Mouse (Mus musculus) cerebellum, adult 9-11 months (tissue): ENCODE measurements around the gene Lrba.
A peak's percentile ranks its signal among the peaks of the same experiment; 100 is the strongest.

Source experiments
- DNase-seq: peaks from one replicate; pipeline ENCODE4 v3.0.0; 2022

Lrba gene

DNA sequence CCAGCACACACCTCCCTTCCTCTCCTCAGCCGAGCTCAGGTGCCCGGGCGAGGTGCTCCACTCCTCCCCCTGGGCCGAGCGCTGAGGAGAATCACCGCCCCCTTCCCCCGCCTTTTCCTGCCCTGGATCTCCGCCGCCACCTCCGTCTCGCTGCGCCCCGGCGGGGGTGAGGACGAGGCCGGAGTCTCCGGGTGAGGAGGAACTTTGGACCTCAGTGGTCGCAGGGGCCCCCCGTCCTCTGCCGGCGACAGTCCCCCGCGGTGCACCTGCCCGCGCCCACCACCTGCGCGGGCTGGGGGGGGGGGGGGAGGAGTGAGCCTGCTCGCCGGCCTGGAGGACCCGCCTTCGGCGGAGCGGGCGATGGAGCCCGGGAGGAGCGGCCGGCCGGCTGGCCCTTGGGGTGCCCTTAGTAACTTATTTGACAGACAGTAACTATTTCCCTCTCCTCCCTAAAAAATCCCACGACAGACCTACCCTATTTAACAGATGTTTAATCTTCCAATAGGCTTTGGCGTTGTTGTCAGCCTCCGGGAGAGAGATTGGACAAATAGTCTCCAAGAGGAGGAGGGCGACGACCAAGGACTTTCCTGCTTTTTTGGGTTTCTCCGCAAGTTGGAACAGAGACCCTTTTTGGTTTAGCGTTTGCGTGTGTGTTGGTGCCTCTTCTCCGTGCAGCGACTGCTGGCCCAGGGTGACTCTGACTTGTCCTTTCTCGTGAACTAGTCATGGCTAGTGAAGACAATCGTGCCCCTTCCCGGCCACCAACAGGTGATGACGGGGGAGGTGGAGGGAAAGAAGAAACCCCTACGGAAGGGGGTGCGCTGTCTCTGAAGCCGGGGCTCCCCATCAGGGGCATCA is at the start of gene Lrba:
TSS of gene Lrba (plus strand) at position 117 of the 858 bp plus-strand sequence.
- peak; percentile 89 for DNase-seq

DNA sequence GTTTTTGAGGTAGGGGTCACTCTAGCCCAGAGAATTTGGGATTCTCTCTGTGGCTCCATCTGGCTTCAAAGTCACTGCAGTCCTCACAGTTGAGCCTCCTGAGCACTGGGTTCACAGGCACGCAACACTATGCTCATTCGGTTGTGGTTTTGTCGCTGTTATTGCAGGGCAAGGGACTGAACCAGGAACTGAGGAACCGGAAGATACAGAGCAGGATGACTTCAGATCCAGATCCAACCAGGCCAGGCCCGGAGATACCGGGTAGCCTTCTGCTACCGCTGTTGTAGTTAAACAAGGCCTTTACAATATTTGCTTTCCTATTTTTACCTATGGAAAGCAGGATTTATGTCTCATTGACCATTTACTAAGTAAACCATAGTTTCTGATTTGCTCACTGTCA is 44.8 kb upstream of the Lrba start:
- DNase-seq = no peak

DNA sequence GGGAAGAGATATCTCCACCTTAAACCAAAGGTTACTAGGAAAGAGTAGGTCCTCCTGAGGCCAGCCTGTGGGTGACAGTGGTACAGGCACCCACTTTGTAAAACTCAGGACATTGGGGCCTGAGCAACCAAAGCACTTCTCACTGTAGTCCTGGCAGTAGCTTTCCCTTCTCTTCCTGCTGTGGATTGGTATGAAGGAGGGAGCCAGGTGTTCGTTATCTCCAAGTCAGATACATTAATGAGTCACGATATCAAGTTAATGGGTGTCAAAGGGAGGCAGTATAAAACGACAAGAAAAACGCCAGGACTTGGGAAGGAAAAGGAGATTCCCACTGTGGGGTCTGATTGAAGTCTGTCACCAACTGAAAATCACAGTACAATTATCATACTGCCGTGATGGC is 43.4 kb upstream of the Lrba start:
- no peak for DNase-seq

DNA sequence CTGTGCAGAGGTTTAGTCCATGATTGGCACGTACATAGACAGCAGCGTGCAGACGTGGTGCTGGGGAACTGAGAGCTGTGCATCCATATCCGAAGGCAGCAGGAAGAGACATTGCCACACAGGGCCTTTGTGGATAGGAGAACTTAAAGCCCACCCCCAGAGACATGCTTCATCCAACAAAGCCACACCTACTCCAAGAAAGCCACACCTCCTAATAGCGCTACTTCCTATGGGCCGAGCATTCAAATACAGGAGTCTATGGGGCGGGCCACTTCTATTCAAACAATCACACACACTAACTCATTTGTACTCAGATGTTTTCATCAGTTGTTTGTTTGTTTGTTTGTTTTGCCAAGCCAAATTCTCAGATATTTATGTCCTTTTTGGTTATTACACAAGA is 39.9 kb upstream of the Lrba start:
- no peak for DNase-seq

DNA sequence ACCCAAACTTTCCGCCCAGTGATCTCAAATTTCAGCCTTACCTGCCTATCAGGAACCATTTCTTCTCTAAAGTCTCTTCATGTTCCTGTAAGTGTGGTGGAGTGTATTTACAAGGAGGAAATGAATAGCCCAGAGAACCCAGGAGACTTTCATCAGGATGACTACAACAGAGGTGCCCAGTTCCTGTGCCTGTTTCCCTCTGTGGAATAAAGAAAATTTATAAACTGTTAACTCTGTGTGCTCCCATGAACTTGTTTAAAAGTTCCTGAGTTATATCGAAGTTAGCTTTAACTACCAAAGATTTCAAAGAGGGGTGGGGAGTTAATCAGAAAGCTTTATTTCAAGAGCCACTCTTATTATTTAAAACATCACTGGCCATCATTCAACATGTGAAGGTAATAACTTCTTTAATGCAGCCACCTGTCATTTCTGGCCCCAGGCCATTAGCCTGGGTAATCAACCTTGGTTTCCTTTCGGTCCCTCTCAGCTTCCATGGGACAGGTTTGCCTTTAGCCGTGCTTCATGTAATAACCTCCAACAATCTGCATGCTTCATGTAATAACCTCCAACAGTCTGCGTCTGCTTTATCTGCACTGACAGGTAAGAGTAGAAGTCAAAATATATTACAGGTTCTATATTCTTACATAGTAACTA is 36.6 kb upstream of the Lrba start:
- no peak for DNase-seq

DNA sequence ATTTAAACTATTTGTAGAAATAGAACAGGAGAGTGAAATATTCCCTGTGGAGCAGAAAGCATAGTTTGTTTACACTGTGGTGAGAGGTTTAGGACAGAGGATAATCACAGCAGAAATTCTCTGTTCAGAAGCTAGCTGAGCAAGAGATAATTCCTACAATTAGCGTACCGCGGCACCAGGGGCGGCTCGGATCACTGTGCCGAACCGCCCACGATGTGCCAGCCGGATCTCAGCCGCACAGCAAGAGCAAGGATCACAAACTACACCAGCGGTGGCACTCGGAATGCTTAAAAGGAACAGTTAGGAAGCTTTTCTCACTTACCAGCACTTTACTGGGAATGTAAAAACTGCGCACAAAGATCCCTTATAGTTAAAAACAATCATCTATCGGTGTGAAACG is 28.5 kb upstream of the Lrba start:
- DNase-seq = no peak

DNA sequence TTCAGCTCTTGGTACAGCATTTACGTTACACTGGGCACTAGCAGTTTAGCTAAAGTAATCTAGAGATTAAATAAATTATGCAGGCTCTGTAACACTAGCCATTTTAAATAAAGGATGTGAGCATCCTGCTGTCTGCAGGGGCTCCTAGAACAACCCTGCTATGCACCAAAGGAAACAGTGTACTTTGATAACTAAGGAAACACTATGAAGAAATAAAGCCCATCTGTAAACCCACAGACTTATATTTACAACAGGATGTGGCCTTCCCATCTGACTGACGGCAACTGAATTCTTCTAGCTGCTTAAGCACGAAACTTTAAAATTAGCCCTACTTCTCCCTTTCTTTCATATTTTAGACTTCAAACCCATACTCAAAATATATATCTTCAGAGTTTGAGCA is 28.0 kb upstream of the Lrba start:
- DNase-seq = no peak

DNA sequence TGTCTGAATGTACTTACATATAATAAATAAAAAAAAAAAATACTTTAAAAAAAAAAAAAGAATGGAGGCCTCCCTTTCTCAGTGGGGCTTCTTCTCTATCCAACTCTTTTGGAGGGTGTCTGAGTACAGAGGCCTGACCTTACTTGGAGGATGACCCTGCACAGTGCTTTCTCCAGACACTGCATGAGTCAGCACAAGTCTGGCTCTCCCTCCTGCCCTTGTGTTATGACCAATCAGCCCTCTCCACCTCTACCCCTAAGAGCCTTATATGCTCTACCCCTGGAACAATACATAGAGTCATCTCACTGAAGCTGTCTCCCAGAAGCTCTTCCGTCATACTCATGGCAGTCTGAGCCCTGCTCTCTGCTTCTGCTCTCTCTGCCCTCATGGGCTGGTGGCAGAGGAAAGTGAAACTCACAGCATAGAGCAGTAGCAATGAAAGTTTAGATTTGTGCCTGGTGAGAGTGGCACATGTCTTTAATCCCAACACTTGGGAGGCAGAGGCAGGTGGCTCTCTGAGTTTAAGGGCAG is 22.8 kb upstream of the Lrba start:
- no peak for DNase-seq

DNA sequence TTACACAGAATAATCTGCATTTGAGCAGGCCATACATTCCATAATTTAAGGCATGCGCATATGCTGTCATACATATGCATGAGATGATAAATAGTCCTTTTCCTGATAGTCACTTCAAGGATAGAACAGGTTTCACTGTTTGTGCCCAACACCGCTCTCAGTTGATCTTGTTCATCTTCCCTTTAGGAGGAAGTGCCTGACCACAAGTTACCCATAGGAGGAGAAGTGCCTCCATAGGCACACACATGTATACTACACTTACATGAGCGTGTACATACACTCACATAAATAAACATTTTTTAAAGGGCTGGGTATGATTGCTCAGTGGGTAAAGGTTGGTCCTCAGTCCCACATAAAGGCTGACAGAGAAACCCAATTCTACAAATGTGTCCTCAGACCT is 22.0 kb upstream of the Lrba start:
- no peak for DNase-seq

DNA sequence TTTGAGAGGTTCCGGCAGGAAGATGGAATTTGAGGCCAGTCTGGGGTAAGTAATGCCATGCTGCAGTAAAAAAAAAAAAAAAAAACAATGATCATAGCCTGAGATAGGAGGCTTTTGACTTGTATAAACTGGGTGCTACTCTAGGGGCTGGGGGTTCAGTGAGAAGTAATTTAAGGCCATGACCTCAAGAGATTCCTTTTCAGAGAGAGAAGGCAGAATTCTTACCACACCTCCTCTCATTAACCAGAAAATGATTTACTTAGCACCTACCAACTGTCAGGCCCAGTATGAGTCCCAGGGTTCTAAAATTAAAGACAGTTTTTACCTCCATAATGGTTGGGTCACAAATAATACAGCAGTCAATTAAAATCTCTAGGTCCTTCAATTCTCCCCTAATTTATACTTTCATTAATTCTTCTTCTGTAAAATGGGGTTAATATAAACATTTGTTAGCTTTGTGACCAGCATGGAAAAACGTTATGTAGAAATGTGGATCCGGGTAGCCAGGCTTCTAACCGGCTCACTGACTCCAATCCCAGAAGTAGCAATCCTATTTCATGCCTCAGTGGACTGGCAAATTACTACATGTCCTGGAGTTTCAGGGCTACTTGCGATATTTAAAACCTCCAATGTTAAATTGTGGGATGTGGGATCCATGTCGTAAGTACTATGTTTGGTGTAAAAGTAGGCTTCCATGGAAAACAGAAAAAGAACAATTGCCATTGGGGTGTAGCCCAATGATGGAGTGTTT is 19.7 kb upstream of the Lrba start:
- no peak for DNase-seq

DNA sequence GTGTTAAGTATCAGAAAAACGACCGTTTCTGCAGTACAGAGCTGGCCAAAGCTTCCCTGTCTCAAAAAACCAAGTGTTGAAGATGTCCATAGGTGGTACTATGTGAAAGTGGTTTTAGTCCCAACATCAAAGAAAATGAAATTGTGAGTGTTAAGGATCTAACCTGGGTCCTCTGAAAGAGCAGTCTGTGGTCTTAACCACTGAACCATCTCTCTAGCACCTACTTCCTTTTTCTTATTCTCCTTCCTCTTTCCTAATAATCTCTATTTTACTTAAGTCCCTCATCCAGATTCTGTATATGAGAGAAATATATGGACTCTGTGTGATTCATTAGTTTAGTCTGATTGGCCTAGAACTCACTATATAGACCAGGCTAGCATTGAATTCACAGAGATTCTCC is 17.9 kb upstream of the Lrba start:
- DNase-seq = no peak

DNA sequence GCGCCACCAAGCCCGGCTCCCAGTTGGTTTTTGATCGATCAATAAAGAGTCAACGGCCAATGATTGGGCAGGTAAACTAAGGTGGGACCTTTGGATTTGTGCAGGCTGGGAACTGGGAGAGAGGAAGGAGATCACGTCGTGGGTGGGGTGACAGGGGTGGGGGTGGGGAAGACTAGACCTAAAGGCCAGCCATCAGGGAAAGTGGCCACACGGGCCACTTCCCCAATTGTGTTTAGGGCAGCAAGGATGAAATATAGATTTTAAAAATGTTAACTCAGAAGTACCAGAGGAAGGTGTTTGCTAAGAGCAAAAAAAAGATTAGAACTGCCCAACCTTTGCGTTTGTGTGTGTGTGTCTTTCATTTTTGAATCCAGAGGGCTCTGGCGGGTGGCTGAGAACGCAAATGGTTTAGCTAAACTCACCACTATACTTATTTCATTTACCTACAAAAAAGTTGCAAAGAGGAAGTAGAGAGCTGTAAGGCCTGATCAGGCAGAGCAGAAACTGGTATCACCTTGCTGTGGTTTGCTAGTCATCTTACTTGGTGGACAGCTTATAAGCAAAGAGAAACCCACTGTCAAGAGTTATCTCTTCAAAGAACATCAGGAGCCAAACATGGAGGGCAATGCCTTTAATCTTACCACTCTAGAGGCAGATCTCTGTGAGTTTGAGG is 14.1 kb upstream of the Lrba start:
- no peak for DNase-seq

DNA sequence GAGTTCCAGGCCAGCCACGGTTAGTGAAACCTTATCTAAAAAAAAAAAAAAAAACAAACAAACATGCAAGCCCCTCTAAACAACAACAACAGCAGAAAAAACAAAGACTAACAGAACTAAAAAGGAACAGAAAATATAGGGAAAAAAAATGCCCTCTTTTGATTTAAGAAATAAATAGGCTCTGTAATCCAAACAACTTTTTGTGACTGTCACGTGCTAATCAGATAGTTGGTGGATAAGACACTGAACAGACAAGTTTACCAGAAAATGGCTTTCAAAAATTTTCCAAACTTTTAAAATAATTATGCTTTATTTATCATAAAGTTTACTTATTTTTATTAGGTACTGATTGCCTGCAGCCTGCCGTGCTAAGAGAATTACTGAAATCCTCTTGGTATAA is 13.5 kb upstream of the Lrba start:
- DNase-seq = no peak

DNA sequence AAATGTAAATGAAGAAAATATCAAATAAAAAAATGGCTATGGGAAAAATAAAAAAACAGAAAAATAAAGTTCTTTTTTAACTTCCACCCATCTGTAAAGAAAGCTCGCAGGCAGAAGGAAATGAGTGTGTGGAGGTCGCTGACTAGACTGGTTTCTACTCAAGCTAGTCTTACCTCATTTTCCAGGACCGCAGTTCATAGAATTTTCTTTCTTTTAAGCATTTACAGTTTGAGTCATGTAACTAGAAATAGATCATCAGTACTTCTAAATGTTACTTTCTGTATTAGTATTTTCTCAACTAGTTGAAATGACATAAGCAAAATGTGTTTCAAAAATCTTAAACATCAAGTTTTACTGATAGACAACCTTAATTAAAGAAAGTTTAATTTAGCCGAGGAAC is 10.2 kb upstream of the Lrba start:
- no peak for DNase-seq

DNA sequence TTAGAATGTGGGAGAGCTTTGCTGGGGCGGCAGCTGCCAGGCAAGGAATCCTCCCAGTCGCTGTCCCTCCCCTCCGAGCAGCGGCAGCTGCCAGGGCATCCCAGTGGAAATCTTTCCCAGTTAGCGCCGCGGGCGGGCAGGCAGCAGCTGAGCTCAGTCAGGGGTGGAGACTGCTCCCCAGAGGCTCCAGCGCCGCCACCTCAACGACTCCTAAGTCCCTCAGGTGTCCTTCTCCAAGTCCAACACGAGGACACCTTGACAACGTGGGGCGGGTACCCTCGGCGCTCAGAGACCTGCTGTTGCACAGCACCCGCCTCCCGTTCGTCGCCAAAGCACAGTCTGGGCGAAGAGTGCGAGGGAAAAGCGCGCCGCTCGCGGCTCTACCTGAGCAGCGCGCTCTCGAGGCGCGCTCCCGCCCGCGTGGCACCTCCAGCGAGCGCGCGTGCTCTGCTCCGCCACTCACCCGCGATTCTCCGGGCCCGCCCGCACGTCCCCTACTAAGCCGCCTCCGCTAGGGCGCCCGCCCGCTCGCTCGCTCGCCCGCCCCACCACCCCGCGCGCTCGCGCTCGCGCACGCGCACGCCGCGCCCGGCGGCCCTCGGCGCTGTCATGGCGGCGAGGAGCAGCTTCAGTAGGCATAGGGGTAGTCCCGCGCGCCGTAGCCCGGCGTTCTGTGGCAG is 706 bp upstream of the Lrba start:
- DNase-seq = peak; percentile 95

DNA sequence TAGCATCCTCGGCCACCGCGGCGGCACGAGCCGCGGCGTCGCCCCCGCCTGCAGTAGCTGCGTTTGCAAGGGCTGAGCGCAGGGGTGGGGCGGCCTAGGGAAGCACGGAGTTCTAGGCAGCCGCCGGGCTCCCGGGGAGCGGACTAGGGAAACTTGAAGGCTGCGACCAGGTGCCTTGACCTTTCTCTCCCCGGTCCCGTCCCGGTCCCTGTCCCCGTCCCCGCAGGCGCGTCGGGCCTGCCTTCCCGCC is 241 bp upstream of the Lrba start:
- no peak for DNase-seq

DNA sequence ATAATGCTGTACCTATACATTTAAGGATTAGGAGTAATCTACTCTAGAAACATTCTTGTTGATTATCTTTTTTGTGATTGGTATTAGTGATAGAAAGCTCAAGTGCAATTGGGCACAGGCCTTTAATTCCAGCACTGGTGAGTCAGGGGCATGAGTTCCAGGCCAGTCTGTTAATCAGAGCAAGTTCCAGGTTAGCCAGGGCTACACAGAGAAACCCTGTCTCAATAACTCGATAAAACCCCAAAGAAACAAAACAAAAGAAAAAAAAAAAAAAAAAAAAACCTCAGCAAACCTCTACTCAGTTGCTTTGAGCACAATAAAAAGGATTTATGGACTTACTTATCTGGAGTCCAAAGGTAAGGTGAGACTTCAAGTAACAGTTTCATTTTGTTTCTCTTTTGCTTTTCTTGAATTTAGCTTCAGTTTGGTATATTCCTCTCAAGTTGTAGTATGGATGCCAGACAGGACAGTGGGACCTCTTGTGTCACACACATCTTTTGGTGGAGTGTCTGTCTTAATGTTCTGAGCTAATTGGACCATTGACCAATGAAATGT is 7.1 kb downstream of the Lrba start:
- no peak for DNase-seq

DNA sequence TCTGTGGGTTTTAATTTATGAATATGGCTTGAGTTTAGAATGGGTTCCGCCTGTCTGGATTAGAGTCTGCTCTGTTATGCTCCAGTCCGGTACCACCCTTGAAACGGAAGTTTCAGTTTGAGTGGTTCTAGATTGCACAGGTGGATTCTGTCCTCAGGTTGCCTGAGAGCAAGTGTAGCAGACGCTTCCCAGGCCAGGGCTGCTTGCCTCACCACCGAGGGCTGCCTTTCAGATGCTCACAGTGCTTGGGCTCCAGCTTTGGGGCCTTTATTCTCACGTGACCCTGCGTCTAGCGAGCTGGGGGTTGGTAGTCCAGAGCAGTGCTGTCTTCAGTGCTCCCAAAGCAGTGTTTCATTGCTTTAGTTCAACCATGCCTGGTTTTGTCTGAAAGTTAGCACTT is 22.7 kb downstream of the Lrba start:
- no peak for DNase-seq

DNA sequence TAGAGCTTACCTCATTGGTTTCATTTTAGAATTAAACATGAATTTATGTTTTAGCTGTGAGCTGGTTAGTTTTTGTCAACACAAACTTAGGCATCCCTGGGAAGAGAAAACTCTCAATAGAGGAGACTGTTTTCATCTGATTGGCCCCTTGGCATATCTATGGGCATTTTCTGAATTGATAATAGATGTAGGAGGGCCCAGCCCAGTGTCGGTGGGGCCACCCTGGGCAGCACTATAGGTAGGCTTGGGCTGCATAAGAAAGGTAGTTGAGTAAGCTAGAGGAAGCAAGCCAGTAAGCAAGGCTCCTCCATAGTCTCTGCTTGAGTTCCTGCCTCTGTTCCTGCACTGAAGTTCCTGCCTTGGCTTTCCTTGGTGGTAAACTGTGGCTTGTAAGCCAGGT is 26.7 kb downstream of the Lrba start:
- no peak for DNase-seq

DNA sequence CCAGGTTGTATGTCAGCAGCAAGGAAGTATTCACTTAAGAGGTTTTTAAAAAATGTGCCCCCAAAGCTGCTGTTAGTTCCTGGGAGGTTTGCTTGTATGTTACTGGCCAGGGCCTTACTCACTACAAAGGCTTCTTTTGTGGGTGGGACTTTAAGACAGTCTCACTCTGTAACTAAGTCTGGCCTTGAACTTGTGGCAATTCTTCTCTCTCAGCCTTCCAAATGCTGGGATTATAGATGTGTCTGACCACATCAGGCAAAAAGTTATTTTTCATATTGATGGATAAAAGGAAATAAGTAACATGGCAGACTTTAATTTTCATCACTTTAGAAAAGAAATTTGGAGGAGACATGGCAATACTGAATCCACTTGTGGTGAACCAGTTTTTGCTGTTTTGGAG is 28.1 kb downstream of the Lrba start:
- DNase-seq = no peak

DNA sequence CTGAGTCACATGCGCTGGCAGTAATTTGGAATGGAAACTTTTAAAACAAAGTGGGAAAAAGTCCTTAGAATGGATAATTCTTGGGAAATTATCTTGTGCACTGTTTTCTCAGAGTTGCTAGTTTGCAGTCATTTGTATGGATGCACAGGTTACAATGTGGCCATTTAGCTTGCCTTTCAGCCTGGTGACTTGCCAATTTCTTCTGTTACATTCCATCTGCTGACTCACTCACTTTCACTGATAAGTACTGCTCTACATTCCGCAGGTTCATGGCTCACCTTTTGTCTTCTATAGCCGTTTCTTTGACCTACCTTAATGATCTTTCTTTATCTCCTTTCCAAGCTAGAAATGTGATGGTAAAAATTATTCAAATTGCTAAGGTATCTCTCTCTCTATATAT is 28.6 kb downstream of the Lrba start:
- peak; percentile 17 for DNase-seq

DNA sequence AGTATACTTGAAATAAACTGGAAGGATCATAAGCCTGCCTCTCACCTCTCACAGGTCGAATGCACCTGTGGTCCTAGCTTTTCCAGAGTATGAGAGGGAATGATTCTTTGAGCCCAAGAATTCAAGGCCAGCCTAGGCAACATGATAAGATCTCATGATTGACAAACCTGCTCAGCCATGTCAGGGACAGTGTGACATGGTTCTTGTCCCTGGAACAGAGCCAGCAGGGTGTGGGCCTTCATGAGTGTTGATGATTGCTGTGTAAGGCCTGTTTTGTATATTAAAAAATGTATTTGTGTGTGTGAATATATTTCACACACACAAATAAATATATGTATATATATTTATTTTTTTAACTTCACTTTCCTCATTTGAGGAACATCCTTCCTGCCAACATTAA is 29.3 kb downstream of the Lrba start:
- no peak for DNase-seq
